Mouse (Mus musculus) embryonic fibroblast, embryonic 13.5 days (primary cell): ENCODE data around the gene Pnma1.

ENCODE experiments used
- CTCF ChIP-seq: IDR thresholded peaks from 2 replicates; pipeline ENCODE4 v1.5.1; 2011; ENCODE audit warnings: mild to moderate bottlenecking, control low read depth, low read length, moderate library complexity, borderline replicate concordance; ENCODE audit not compliant: insufficient read depth
- POLR2A ChIP-seq: IDR thresholded peaks from 2 replicates; pipeline ENCODE4 v1.6.1; 2011; ENCODE audit warnings: low read depth, mild to moderate bottlenecking, control low read depth, low read length, moderate library complexity

- TF ChIP-seq CTCF (no peak), POLR2A (no peak; the same call in 1 of the 2 replicates)
Observed at GRCm38 (mm10) chr12:84192741-84193641, 44.7 kb upstream of the Pnma1 start.
